Mouse (Mus musculus): Measurements from ENCODE around the gene Zdhhc6. TPM values are rescaled to one million over a fixed set of nuclear protein-coding genes. Genes with fewer than 3 reads are reported as not detected.

Zdhhc6 gene
- polyA plus RNA-seq, 1 experiment from 2014 or later = 39.8 TPM

- H3K27ac ChIP-seq (ENCODE audit: low read depth, low read length) = no peak overlapping the region
- no peaks in the 10 kb centered on the region for H3K36me3 ChIP-seq (ENCODE audit: control insufficient read depth, insufficient read depth)
- H3K9ac ChIP-seq (ENCODE audit: low read depth, low read length) = no peak overlapping the region
- WGBS = 68% methylated on average over 3 of the region's 3 CpGs
- H3K9me3 ChIP-seq (ENCODE audit: control insufficient read depth) = no peaks in the 10 kb centered on the region
- no peak overlapping the region for H3K4me2 ChIP-seq (replicated peaks; ENCODE audit: low read depth)
- H3K27me3 ChIP-seq (replicated peaks; ENCODE audit: control insufficient read depth, insufficient read depth, low read length) = no peaks in the 10 kb centered on the region
- 0 out of 2 replicates have a peak, but pooled peaks have one; percentile 29 for TF ChIP-seq CTCF (IDR thresholded peaks at IDR 0.05; ENCODE audit: low read depth)
- no peak for ATAC-seq
- no peak overlapping the region for H3K4me3 ChIP-seq (ENCODE audit: low read depth, low read length)
- H3K4me1 ChIP-seq (replicated peaks; ENCODE audit: control insufficient read depth, insufficient read depth, low read length) = no peaks in the 10 kb centered on the region
Measured at GRCm38 (mm10) chr19:55341377-55341776, 25.5 kb upstream of the Zdhhc6 start.

GRCm38 (mm10) chr19:55340521-55340920 lies 24.7 kb upstream of the Zdhhc6 start:
- Histone ChIP-seq H3K9me3 (ENCODE audit: control insufficient read depth) (no peaks in the 10 kb centered on the region), H3K27me3 (replicated peaks; ENCODE audit: control insufficient read depth, insufficient read depth, low read length) (no peaks in the 10 kb centered on the region), H3K4me3 (ENCODE audit: low read depth, low read length) (no peak overlapping the region), H3K36me3 (ENCODE audit: control insufficient read depth, insufficient read depth) (no peaks in the 10 kb centered on the region), H3K4me1 (replicated peaks; ENCODE audit: control insufficient read depth, insufficient read depth, low read length) (no peaks in the 10 kb centered on the region), H3K4me2 (replicated peaks; ENCODE audit: low read depth) (no peak overlapping the region), H3K27ac (ENCODE audit: low read depth, low read length) (no peak overlapping the region), H3K9ac (ENCODE audit: low read depth, low read length) (no peak overlapping the region)
- WGBS = 88% methylated on average over 6 of the region's 6 CpGs
- ATAC-seq = no peak
- no peak for TF ChIP-seq CTCF (IDR thresholded peaks at IDR 0.05; ENCODE audit: low read depth)

GRCm38 (mm10) chr19:55337664-55338063 lies 21.8 kb upstream of the Zdhhc6 start:
- Histone ChIP-seq H3K27me3 (replicated peaks; ENCODE audit: control insufficient read depth, insufficient read depth, low read length) (no peaks in the 10 kb centered on the region), H3K9me3 (ENCODE audit: control insufficient read depth) (no peaks in the 10 kb centered on the region), H3K9ac (ENCODE audit: low read depth, low read length) (no peak overlapping the region), H3K36me3 (ENCODE audit: control insufficient read depth, insufficient read depth) (0 out of 2 replicates have a peak, but pooled peaks cover 4% of the 10 kb centered on the region), H3K4me2 (replicated peaks; ENCODE audit: low read depth) (no peak overlapping the region), H3K4me3 (ENCODE audit: low read depth, low read length) (no peak overlapping the region), H3K27ac (ENCODE audit: low read depth, low read length) (no peak overlapping the region), H3K4me1 (replicated peaks; ENCODE audit: control insufficient read depth, insufficient read depth, low read length) (no peaks in the 10 kb centered on the region)
- no peak for TF ChIP-seq CTCF (IDR thresholded peaks at IDR 0.05; ENCODE audit: low read depth)
- ATAC-seq = no peak
- 88% methylated on average over 10 of the region's 10 CpGs for WGBS

GRCm38 (mm10) chr19:55337066-55337465 lies 21.2 kb upstream of the Zdhhc6 start:
- no peak for TF ChIP-seq CTCF (IDR thresholded peaks at IDR 0.05; ENCODE audit: low read depth)
- 76% methylated on average over 9 of the region's 9 CpGs for WGBS
- 0 out of 2 replicates have a peak, but pooled peaks cover 4% of the 10 kb centered on the region for H3K36me3 ChIP-seq (ENCODE audit: control insufficient read depth, insufficient read depth)
- H3K27ac ChIP-seq (ENCODE audit: low read depth, low read length) = no peak overlapping the region
- no peaks in the 10 kb centered on the region for H3K4me1 ChIP-seq (replicated peaks; ENCODE audit: control insufficient read depth, insufficient read depth, low read length)
- ATAC-seq = no peak
- H3K9ac ChIP-seq (ENCODE audit: low read depth, low read length) = no peak overlapping the region
- H3K9me3 ChIP-seq (ENCODE audit: control insufficient read depth) = no peaks in the 10 kb centered on the region
- H3K4me3 ChIP-seq (ENCODE audit: low read depth, low read length) = no peak overlapping the region
- H3K4me2 ChIP-seq (replicated peaks; ENCODE audit: low read depth) = no peak overlapping the region
- H3K27me3 ChIP-seq (replicated peaks; ENCODE audit: control insufficient read depth, insufficient read depth, low read length) = no peaks in the 10 kb centered on the region

- H3K27me3 ChIP-seq (replicated peaks; ENCODE audit: control insufficient read depth, insufficient read depth, low read length) = no peaks in the 10 kb centered on the region
- no peak overlapping the region for H3K4me3 ChIP-seq (ENCODE audit: low read depth, low read length)
- no peak overlapping the region for H3K9ac ChIP-seq (ENCODE audit: low read depth, low read length)
- ATAC-seq = no peak
- no peaks in the 10 kb centered on the region for H3K9me3 ChIP-seq (ENCODE audit: control insufficient read depth)
- no peak overlapping the region for H3K27ac ChIP-seq (ENCODE audit: low read depth, low read length)
- 0 out of 2 replicates have a peak, but pooled peaks cover 4% of the 10 kb centered on the region for H3K36me3 ChIP-seq (ENCODE audit: control insufficient read depth, insufficient read depth)
- TF ChIP-seq CTCF (IDR thresholded peaks at IDR 0.05; ENCODE audit: low read depth) = no peak
- no peaks in the 10 kb centered on the region for H3K4me1 ChIP-seq (replicated peaks; ENCODE audit: control insufficient read depth, insufficient read depth, low read length)
- no peak overlapping the region for H3K4me2 ChIP-seq (replicated peaks; ENCODE audit: low read depth)
- WGBS = 80% methylated on average over 12 of the region's 12 CpGs
Measured at GRCm38 (mm10) chr19:55336441-55336840, 20.6 kb upstream of the Zdhhc6 start.

- 0 out of 2 replicates have a peak, but pooled peaks cover 5% of the 10 kb centered on the region for H3K36me3 ChIP-seq (ENCODE audit: control insufficient read depth, insufficient read depth)
- no peak overlapping the region for H3K27ac ChIP-seq (ENCODE audit: low read depth, low read length)
- no peaks in the 10 kb centered on the region for H3K4me1 ChIP-seq (replicated peaks; ENCODE audit: control insufficient read depth, insufficient read depth, low read length)
- WGBS = 80% methylated on average over 1 of the region's 1 CpGs
- ATAC-seq = no peak
- no peaks in the 10 kb centered on the region for H3K9me3 ChIP-seq (ENCODE audit: control insufficient read depth)
- no peaks in the 10 kb centered on the region for H3K27me3 ChIP-seq (replicated peaks; ENCODE audit: control insufficient read depth, insufficient read depth, low read length)
- peak; percentile 75 for TF ChIP-seq CTCF (IDR thresholded peaks at IDR 0.05; ENCODE audit: low read depth)
- H3K4me3 ChIP-seq (ENCODE audit: low read depth, low read length) = no peak overlapping the region
- H3K4me2 ChIP-seq (replicated peaks; ENCODE audit: low read depth) = no peak overlapping the region
- no peak overlapping the region for H3K9ac ChIP-seq (ENCODE audit: low read depth, low read length)
Measured at GRCm38 (mm10) chr19:55335881-55336280, 20.0 kb upstream of the Zdhhc6 start.
